35 mouse cellular contexts compared by ENCODE assay signal in genomic region chr17:57001228-57001627, GRCm38 (mm10). TPM values are rescaled to one million over a fixed set of nuclear protein-coding genes. Genes with fewer than 3 reads are reported as not detected.
A peak's percentile ranks its signal among the peaks of the same experiment; 100 is the strongest.
DNase-seq lines count a peak whose midpoint lies in the region; ATAC-seq and TF ChIP-seq lines count a peak whose summit lies in the region.
"Had no signal": no experiment of that assay in that cellular context is flagged by ENCODE, and none has a peak within 500 bp of the region (broad histone marks: within the 10 kb centered on the region; RNA-seq: fewer than 3 reads in every experiment).

No protein-coding gene starts in this region.

- TF ChIP-seq CTCF in CH12.LX (conservative IDR thresholded peaks at IDR 0.05 in 1 of 2, IDR thresholded peaks at IDR 0.05 in 1 of 2; ENCODE audit: low read depth in 2 of 2, low read length in 2 of 2) = no peak

- no peaks in the 10 kb centered on the region for H3K79me2 ChIP-seq in CH12.LX (replicated peaks; ENCODE audit: control insufficient read depth, extremely low read depth, insufficient read depth, poor library complexity, severe bottlenecking)

- TF ChIP-seq POLR2A in CH12.LX (IDR thresholded peaks at IDR 0.05; ENCODE audit: low read depth, low read length) = 0 out of 2 replicates have a peak, but pooled peaks have one; percentile 21

- H3K4me2 ChIP-seq in heart, embryonic 15.5 days = peak overlapping the region; percentile 9; the same call in 1 of the 2 replicates
- no peak overlapping the region for H3K4me2 ChIP-seq in CH12.LX (ENCODE audit: insufficient read depth, low read depth, poor library complexity, severe bottlenecking)
- H3K4me2 ChIP-seq: embryonic facial prominence, embryonic 13.5 days; liver, embryonic 13.5 days; midbrain, embryonic 13.5 days had no signal

- no peaks in the 10 kb centered on the region for H3K27me3 ChIP-seq in heart, embryonic 10.5 days (ENCODE audit: insufficient read depth, poor library complexity, severe bottlenecking)
- no peaks in the 10 kb centered on the region for H3K27me3 ChIP-seq in heart, embryonic 15.5 days
- no peaks in the 10 kb centered on the region for H3K27me3 ChIP-seq in CH12.LX (replicated peaks)
- no peaks in the 10 kb centered on the region for H3K27me3 ChIP-seq in midbrain, embryonic 10.5 days (ENCODE audit: low read depth, poor library complexity, severe bottlenecking)
- H3K27me3 ChIP-seq: embryonic facial prominence, embryonic 13.5 days; liver, embryonic 13.5 days; megakaryocyte, embryonic 14.5 days; midbrain, embryonic 13.5 days had no signal

- in situ Hi-C loops in CH12.LX (cut with MboI; ENCODE audit: low pct_ligation_motif_present, low pct_unique_long_range_greater_than_20kb, low sequenced_read_pairs) = no loop called here

- H3K9ac ChIP-seq in heart, embryonic 15.5 days = 0 out of 2 replicates have a peak overlapping the region, but pooled peaks have one; percentile 25
- H3K9ac ChIP-seq in CH12.LX (ENCODE audit: insufficient read depth, low read depth) = no peak overlapping the region
- H3K9ac ChIP-seq: embryonic facial prominence, embryonic 13.5 days; midbrain, embryonic 13.5 days had no signal

- no peak for TF ChIP-seq RAD21 in CH12.LX (IDR thresholded peaks at IDR 0.05; ENCODE audit: low read depth, low read length)

- dilution Hi-C loops in CH12.LX (cut with MboI; ENCODE audit: extremely low pct_ligation_motif_present, extremely low pct_unique_long_range_greater_than_20kb, low sequenced_read_pairs) = no loop called here

- intact Hi-C loops in heart, postnatal 25 days (cut with DNase I) = no loop called here
- intact Hi-C loops in heart, postnatal 14 days (cut with DNase I) = no loop called here
- intact Hi-C loops in heart, postnatal 10 days (cut with DNase I) = no loop called here

- H3K9me3 ChIP-seq in heart, embryonic 10.5 days = no peaks in the 10 kb centered on the region
- no peaks in the 10 kb centered on the region for H3K9me3 ChIP-seq in heart, embryonic 15.5 days (replicated peaks)
- H3K9me3 ChIP-seq in CH12.LX (replicated peaks; ENCODE audit: low read length) = no peaks in the 10 kb centered on the region
- H3K9me3 ChIP-seq in midbrain, embryonic 10.5 days (replicated peaks) = no peaks in the 10 kb centered on the region
- H3K9me3 ChIP-seq: embryonic facial prominence, embryonic 13.5 days; hindbrain, embryonic 10.5 days; liver, embryonic 13.5 days; megakaryocyte, embryonic 14.5 days; midbrain, embryonic 13.5 days had no signal

- H3K27ac ChIP-seq in heart, embryonic 10.5 days = peak overlapping the region; percentile 36; the same call in 1 of the 2 replicates
- peak overlapping the region; percentile 77 for H3K27ac ChIP-seq in heart, embryonic 15.5 days
- H3K27ac ChIP-seq in CH12.LX (ENCODE audit: insufficient read depth, low read depth) = no peak overlapping the region
- no peak overlapping the region for H3K27ac ChIP-seq in midbrain, embryonic 10.5 days (replicated peaks)
- H3K27ac ChIP-seq: embryonic facial prominence, embryonic 13.5 days; gastrocnemius, adult 2 months; hindbrain, embryonic 10.5 days; layer of hippocampus, adult 2 months; midbrain, embryonic 13.5 days had no signal

- 23% methylated on average over 8 of the region's 8 CpGs for WGBS in heart, embryonic 10.5 days
- 15% methylated on average over 8 of the region's 8 CpGs for WGBS in heart, embryonic 15.5 days
- 76% methylated on average over 8 of the region's 8 CpGs for WGBS in midbrain, embryonic 10.5 days

- ATAC-seq in heart, embryonic 15.5 days (replicated peaks; ENCODE audit: insufficient number of reproducible peaks, insufficient read depth, low FRiP score, low read depth) = no peak
- ATAC-seq: forebrain, embryonic 16.5 days; hindbrain, embryonic 16.5 days; lung, postnatal 0 days; midbrain, embryonic 13.5 days had no signal

- no peak overlapping the region for H3K4me3 ChIP-seq in heart, embryonic 10.5 days
- H3K4me3 ChIP-seq in heart, embryonic 15.5 days = no peak overlapping the region
- no peak overlapping the region for H3K4me3 ChIP-seq in CH12.LX (replicated peaks in 1 of 3; ENCODE audit: low read depth in 2 of 3, low read length in 2 of 3, poor library complexity in 1 of 3)
- no peak overlapping the region for H3K4me3 ChIP-seq in midbrain, embryonic 10.5 days
- H3K4me3 ChIP-seq: embryonic facial prominence, embryonic 13.5 days; erythroblast, embryonic 14.5 days; gastrocnemius, adult 2 months; hindbrain, embryonic 10.5 days; layer of hippocampus, adult 2 months; liver, embryonic 13.5 days; megakaryocyte, embryonic 14.5 days; midbrain, embryonic 13.5 days had no signal

- peaks cover 49% of the 10 kb centered on the region for H3K4me1 ChIP-seq in heart, embryonic 10.5 days
- H3K4me1 ChIP-seq in heart, embryonic 15.5 days (replicated peaks) = peaks cover 36% of the 10 kb centered on the region
- H3K4me1 ChIP-seq in CH12.LX (ENCODE audit: control insufficient read depth in 1 of 2, insufficient read depth in 2 of 2) = peaks cover 4 to 27% of the 10 kb centered on the region in 2 experiments; a peak in 3 of 4 replicates
- peaks cover 20% of the 10 kb centered on the region for H3K4me1 ChIP-seq in midbrain, embryonic 10.5 days

- no peak for DNase-seq in heart, embryonic 10.5 days (ENCODE audit: low spot score)
- DNase-seq in heart, postnatal 25 days (ENCODE audit: low spot score) = no peak
- DNase-seq in heart, postnatal 14 days = no peak
- DNase-seq in CH12.LX (ENCODE audit: extremely low read depth) = no peak
- DNase-seq in heart, postnatal 10 days = peak; percentile 32 to 37
- no peak for DNase-seq in midbrain, embryonic 10.5 days (ENCODE audit: low spot score)
- DNase-seq in layer of hippocampus, postnatal 10 days (ENCODE audit: low spot score in 2 of 2) = no peak
- DNase-seq: adrenal gland, postnatal 10 days; cerebellum, adult 11-12 months; cerebellum, adult 9-11 months; gastrocnemius, adult 2 months; gastrocnemius, postnatal 36 days; kidney, adult 2 months; kidney, postnatal 36 days; liver, embryonic 13.5 days; lung, adult 18-20 months; lung, postnatal 4 days; thymus, adult 2 months; thymus, postnatal 36 days had no signal

- TF ChIP-seq EP300 in CH12.LX (IDR thresholded peaks at IDR 0.05; ENCODE audit: low read length) = no peak

- peaks cover 60% of the 10 kb centered on the region for H3K36me3 ChIP-seq in heart, embryonic 10.5 days
- H3K36me3 ChIP-seq in heart, embryonic 15.5 days = peaks cover 43% of the 10 kb centered on the region
- peaks cover 55 to 84% of the 10 kb centered on the region in 2 experiments for H3K36me3 ChIP-seq in CH12.LX (replicated peaks in 1 of 2; ENCODE audit: control insufficient read depth in 1 of 2, insufficient read depth in 1 of 2, low read length in 1 of 2)
- peaks cover 72% of the 10 kb centered on the region for H3K36me3 ChIP-seq in midbrain, embryonic 10.5 days

RNA-seq across cellular contexts. Expression of gene Pspn, which starts 1.4 kb away (rescaled TPM):
- polyA plus RNA-seq in heart, embryonic 10.5 days (2016; fragmentation: Nextera tagmentation; extraction: Ambion mirVana) = 0.53 TPM in 1 of 2 replicates, not detected in the other
- total RNA-seq in heart, postnatal 25 days (2021) = not detected
- 0.33 TPM in 1 of 2 replicates, not detected in the other for polyA plus RNA-seq in heart, embryonic 15.5 days (2015; fragmentation: Nextera tagmentation; extraction: Ambion mirVana)
- not detected for total RNA-seq in heart, postnatal 14 days (2021)
- total RNA-seq in CH12.LX (2012; rRNA removed) (0.34 TPM in 1 of 2 replicates, not detected in the other), CH12.LX (2014; rRNA removed) (not detected in 2 replicates)
- 0.69 TPM in 1 of 2 replicates, not detected in the other for polyA plus RNA-seq in CH12.LX (2012; ENCODE audit: insufficient read length, low read depth)
- not detected for total RNA-seq in heart, postnatal 10 days (2021)
- 0.76 and 0.94 TPM in 2 replicates for polyA plus RNA-seq in midbrain, embryonic 10.5 days (2016; fragmentation: Nextera tagmentation; extraction: Ambion mirVana)
- not detected for total RNA-seq in layer of hippocampus, postnatal 10 days (2021)
- total RNA-seq: gastrocnemius, adult 2 months; gastrocnemius, postnatal 36 days; layer of hippocampus, adult 2 months; layer of hippocampus, postnatal 25 days; left cerebral cortex, adult 8-10 months; left cerebral cortex, postnatal 36 days had no signal
- polyA plus RNA-seq: embryonic facial prominence, embryonic 13.5 days; erythroblast, embryonic 14.5 days; hindbrain, embryonic 10.5 days; hindbrain, embryonic 16.5 days; intestine, embryonic 14.5 days; kidney, adult 2 months; limb, embryonic 14.5 days; midbrain, embryonic 13.5 days; neural tube, embryonic 14.5 days; thymus, adult 2 months had no signal

RNA-seq across cellular contexts. Expression of gene Alkbh7, which starts 4.1 kb away (rescaled TPM):
- polyA plus RNA-seq in heart, embryonic 10.5 days (2016; fragmentation: Nextera tagmentation; extraction: Ambion mirVana) = 49.6 and 59.7 TPM in 2 replicates
- total RNA-seq in heart, postnatal 25 days (2021) = 10 to 100 TPM; 65.4 to 77.8 TPM
- polyA plus RNA-seq in heart, embryonic 15.5 days (2015; fragmentation: Nextera tagmentation; extraction: Ambion mirVana) = 52.1 and 52.4 TPM in 2 replicates
- 10 to 100 TPM; 49.6 to 52.8 TPM for total RNA-seq in heart, postnatal 14 days (2021)
- total RNA-seq in CH12.LX (2012; rRNA removed) (40.0 and 51.8 TPM in 2 replicates), CH12.LX (2014; rRNA removed) (32.6 and 35.4 TPM in 2 replicates)
- polyA plus RNA-seq in CH12.LX (2012; ENCODE audit: insufficient read length, low read depth) = 21.2 and 21.8 TPM in 2 replicates
- 10 to 100 TPM; 46.7 to 50.4 TPM for total RNA-seq in heart, postnatal 10 days (2021)
- 40.2 and 41.3 TPM in 2 replicates for polyA plus RNA-seq in midbrain, embryonic 10.5 days (2016; fragmentation: Nextera tagmentation; extraction: Ambion mirVana)
- 10 to 100 TPM; 27.8 to 34.0 TPM for total RNA-seq in layer of hippocampus, postnatal 10 days (2021)

RNA-seq across cellular contexts. Expression of gene Gtf2f1, which starts 9.9 kb away (rescaled TPM):
- polyA plus RNA-seq in heart, embryonic 10.5 days (2016; fragmentation: Nextera tagmentation; extraction: Ambion mirVana) = 39.4 and 56.0 TPM in 2 replicates
- total RNA-seq in heart, postnatal 25 days (2021) = 10 to 100 TPM; 20.4 to 22.7 TPM
- 33.7 and 41.1 TPM in 2 replicates for polyA plus RNA-seq in heart, embryonic 15.5 days (2015; fragmentation: Nextera tagmentation; extraction: Ambion mirVana)
- 10 to 100 TPM; 22.0 to 23.6 TPM for total RNA-seq in heart, postnatal 14 days (2021)
- total RNA-seq in CH12.LX (2012; rRNA removed) = 80.4 and 97.6 TPM in 2 replicates
- total RNA-seq in CH12.LX (2014; rRNA removed) = 50.5 and 54.2 TPM in 2 replicates
- polyA plus RNA-seq in CH12.LX (2012; ENCODE audit: insufficient read length, low read depth) = 109 and 148 TPM in 2 replicates
- 10 to 100 TPM; 29.0 to 30.0 TPM for total RNA-seq in heart, postnatal 10 days (2021)
- polyA plus RNA-seq in midbrain, embryonic 10.5 days (2016; fragmentation: Nextera tagmentation; extraction: Ambion mirVana) = 81.2 and 83.3 TPM in 2 replicates
- total RNA-seq in layer of hippocampus, postnatal 10 days (2021) = 10 to 100 TPM; 45.0 to 47.4 TPM

RNA-seq across cellular contexts. Expression of gene Gm17949, which starts 10.0 kb away (rescaled TPM):
- 0.12 and 0.36 TPM in 2 replicates for polyA plus RNA-seq in heart, embryonic 10.5 days (2016; fragmentation: Nextera tagmentation; extraction: Ambion mirVana)
- not detected for total RNA-seq in heart, postnatal 25 days (2021)
- polyA plus RNA-seq in heart, embryonic 15.5 days (2015; fragmentation: Nextera tagmentation; extraction: Ambion mirVana) = 0.23 and 0.48 TPM in 2 replicates
- total RNA-seq in heart, postnatal 14 days (2021) = not detected
- total RNA-seq in CH12.LX (2012; rRNA removed) (0.13 TPM in 1 of 2 replicates, not detected in the other), CH12.LX (2014; rRNA removed) (not detected in 2 replicates)
- not detected in 2 replicates for polyA plus RNA-seq in CH12.LX (2012; ENCODE audit: insufficient read length, low read depth)
- not detected for total RNA-seq in heart, postnatal 10 days (2021)
- 0.39 and 0.52 TPM in 2 replicates for polyA plus RNA-seq in midbrain, embryonic 10.5 days (2016; fragmentation: Nextera tagmentation; extraction: Ambion mirVana)
- total RNA-seq in layer of hippocampus, postnatal 10 days (2021) = under 1 TPM in 1 of 2 experiments, not detected in 1; 0.41 TPM
- total RNA-seq: gastrocnemius, adult 2 months; gastrocnemius, postnatal 36 days; layer of hippocampus, postnatal 25 days had no signal
- polyA plus RNA-seq: erythroblast, embryonic 14.5 days had no signal

RNA-seq across cellular contexts. Expression of gene Clpp, which starts 11.1 kb away (rescaled TPM):
- 144 and 165 TPM in 2 replicates for polyA plus RNA-seq in heart, embryonic 10.5 days (2016; fragmentation: Nextera tagmentation; extraction: Ambion mirVana)
- 10 to 100 TPM; 73.4 TPM for total RNA-seq in heart, postnatal 25 days (2021)
- polyA plus RNA-seq in heart, embryonic 15.5 days (2015; fragmentation: Nextera tagmentation; extraction: Ambion mirVana) = 103 and 114 TPM in 2 replicates
- total RNA-seq in heart, postnatal 14 days (2021) = 10 to 100 TPM; 57.3 to 64.0 TPM
- total RNA-seq in CH12.LX (2012; rRNA removed) (166 and 169 TPM in 2 replicates), CH12.LX (2014; rRNA removed) (114 and 120 TPM in 2 replicates)
- 115 and 117 TPM in 2 replicates for polyA plus RNA-seq in CH12.LX (2012; ENCODE audit: insufficient read length, low read depth)
- 10 to 100 TPM; 60.1 to 60.6 TPM for total RNA-seq in heart, postnatal 10 days (2021)
- 173 and 174 TPM in 2 replicates for polyA plus RNA-seq in midbrain, embryonic 10.5 days (2016; fragmentation: Nextera tagmentation; extraction: Ambion mirVana)
- 10 to 100 TPM; 55.7 to 56.0 TPM for total RNA-seq in layer of hippocampus, postnatal 10 days (2021)

Comparison
In these comparisons a context has a peak if more than half of its experiments do, and no peak if none do; other contexts are left out.
1. DNase-seq: peak in heart, postnatal 10 days (2 of 2); none in heart, embryonic 10.5 days (single experiment), heart, postnatal 25 days (single experiment), heart, postnatal 14 days (0 of 2), CH12.LX (single experiment), midbrain, embryonic 10.5 days (single experiment) and layer of hippocampus, postnatal 10 days (0 of 2).
2. H3K27ac ChIP-seq: peak in heart, embryonic 10.5 days (single experiment) and heart, embryonic 15.5 days (single experiment); none in CH12.LX (single experiment) and midbrain, embryonic 10.5 days (single experiment).